Mouse (Mus musculus) embryonic facial prominence, embryonic 11.5 days (tissue): Measurements from ENCODE around the gene Zfp53. TPM values are rescaled to one million over a fixed set of nuclear protein-coding genes. Genes with fewer than 3 reads are reported as not detected.

Experiments used
- polyA plus RNA-seq: library from polyadenylated mRNA; unstranded; fragments of >200 nt; fragmentation: Nextera tagmentation; extraction: Ambion mirVana; gene quantifications from 2 replicates; pipeline ENCODE4 v1.2.1, GENCODE M21; 2014

The Zfp53 gene
- polyA plus RNA-seq, 1 experiment from 2014 or later, result 10.4 TPM

Other genes starting within 250 kb of the Zfp53 start
- gene Vmn1r235, start 232.6 kb upstream of the Zfp53 start, polyA plus RNA-seq, result not detected in 2 replicates
- gene Vmn1r236, start 206.1 kb upstream of the Zfp53 start, polyA plus RNA-seq, result not detected in 2 replicates
- not detected in 2 replicates for gene Vmn1r237, start 177.1 kb upstream of the Zfp53 start, polyA plus RNA-seq
- 3.9 and 5.2 TPM in 2 replicates for gene Zfp677, start 105.2 kb upstream of the Zfp53 start, polyA plus RNA-seq
- gene Zfp54, start 65.8 kb upstream of the Zfp53 start, polyA plus RNA-seq, result 3.6 and 4.1 TPM in 2 replicates
- gene Zfp51, start 38.6 kb upstream of the Zfp53 start, polyA plus RNA-seq, result 18.1 and 20.2 TPM in 2 replicates
- gene Zfp52, start 46.5 kb downstream of the Zfp53 start, polyA plus RNA-seq, result 1.8 and 3.2 TPM in 2 replicates
- 17.4 and 22.1 TPM in 2 replicates for gene Zfp948, start 78.0 kb downstream of the Zfp53 start, polyA plus RNA-seq
- gene Zfp983, start 161.6 kb downstream of the Zfp53 start, polyA plus RNA-seq, result 5.6 and 7.5 TPM in 2 replicates
- 9.4 and 11.0 TPM in 2 replicates for gene Gm10226, start 202.9 kb downstream of the Zfp53 start, polyA plus RNA-seq
- gene Zfp760, start 218.7 kb downstream of the Zfp53 start, polyA plus RNA-seq, result 26.0 and 29.8 TPM in 2 replicates
- 6.1 and 6.7 TPM in 2 replicates for gene Zfp229, start 241.8 kb downstream of the Zfp53 start, polyA plus RNA-seq